Mouse (Mus musculus) layer of hippocampus, adult 8-10 months (tissue): ENCODE measurements around the gene Ncaph2. TPM values are rescaled to one million over a fixed set of nuclear protein-coding genes. Genes with fewer than 3 reads are reported as not detected.

Experiments used
- DNase-seq, 2 experiments: peaks; one replicate each; pipeline ENCODE4 v3.0.0; 2022; ENCODE audit warnings: low spot score in 2 of 2
- total RNA-seq, 4 experiments: library from RNA; stranded (reverse); gene quantifications; 2 replicates each; pipeline ENCODE4 v1.2.4; 2022

The Ncaph2 gene
- 100 to 1,000 TPM in 2 of 4 experiments, 10 to 100 TPM in 2; 92.2 to 107 (median 97.7) TPM for total RNA-seq

DNA sequence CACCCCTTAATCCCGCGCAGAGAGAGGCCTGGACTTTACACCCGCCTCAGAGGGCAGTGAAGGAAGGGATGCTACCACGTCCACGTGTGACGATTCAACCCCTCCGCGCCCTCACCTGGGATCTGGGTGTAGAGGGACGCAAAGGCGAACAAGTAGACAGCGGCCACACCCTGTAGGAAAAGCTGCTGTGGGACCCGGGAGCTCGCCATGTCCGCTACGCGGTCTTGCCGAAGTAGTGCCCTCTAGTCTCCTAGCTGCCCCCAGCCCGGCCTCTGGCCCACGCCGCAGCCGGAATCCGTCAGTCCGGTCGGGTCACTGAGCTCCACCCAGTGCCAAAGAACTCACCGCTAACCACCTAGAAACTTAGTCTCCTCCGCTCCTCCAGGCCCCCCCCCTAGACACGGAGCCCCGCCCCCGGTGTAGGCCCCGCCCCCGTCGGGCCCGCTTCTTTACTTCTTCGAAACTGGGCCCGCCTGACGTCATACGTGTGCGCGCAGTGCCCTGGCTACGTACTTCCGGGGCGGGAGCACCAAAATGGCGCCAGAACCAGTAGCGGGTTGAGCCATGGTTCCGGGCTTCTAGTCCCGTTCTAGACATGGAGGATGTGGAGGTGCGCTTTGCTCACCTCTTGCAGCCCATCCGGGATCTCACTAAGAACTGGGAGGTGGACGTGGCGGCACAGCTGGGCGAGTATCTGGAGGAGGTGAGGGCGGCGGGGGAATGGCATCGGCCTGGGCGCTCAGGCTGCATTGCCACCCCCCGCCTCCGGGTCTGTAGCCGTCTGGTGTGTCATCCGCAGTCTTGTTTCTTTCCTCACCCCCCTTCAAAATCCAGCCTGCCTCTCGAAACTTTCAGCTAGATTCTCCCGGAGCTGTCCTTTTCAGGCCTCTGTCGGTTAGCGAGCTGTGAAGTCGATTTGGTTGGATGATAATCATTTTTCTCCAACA, at the start of gene Ncaph2, which contains the start of gene Lmf2:
Gene Ncaph2, plus strand, starts transcription at position 479 of the 947 bp plus-strand sequence.
Gene Lmf2, minus strand, starts transcription at position 419 of the 947 bp plus-strand sequence.
- DNase-seq = peak; percentile 93

DNA sequence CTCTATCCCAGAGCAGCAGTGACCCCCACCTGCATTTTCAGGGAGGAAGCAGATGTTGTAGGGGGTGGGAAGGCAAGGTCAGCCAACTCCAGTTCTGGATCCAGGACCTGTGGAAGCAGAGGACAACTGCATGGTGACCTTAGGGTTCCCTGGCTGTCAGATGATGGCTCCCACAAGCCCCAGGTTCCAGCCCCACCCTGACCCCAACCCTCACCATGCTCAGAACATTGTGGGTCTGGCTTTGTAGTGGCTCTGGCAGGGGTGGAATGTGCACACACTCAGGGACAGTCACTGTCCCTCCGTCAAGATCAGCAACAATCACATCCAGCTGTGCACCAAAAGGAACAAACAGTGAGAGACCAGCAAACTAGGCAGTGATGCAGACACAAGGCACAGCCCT, 49.6 kb upstream of the Ncaph2 start:
- no peak for DNase-seq

DNA sequence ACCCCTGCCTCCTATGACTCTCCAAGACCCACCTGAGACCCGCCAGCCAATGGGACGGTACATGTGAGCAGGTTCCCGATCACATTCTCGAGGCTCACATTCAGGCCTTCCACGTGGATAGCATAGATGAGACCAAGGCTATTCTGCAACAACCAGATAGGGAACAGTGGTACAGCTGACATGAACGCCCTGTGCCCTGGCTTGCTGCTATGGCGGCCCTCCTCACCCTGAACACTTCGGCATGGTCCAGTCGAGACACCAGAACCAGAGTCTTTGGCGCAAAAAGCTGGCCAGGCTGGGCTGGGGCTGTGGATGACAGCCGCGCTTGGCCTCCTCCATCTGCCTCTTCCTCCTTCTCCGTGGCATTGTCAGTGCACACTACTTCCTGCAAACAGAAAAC, 48.1 kb upstream of the Ncaph2 start:
- peak in 1 of 2 experiments; percentile 8 for DNase-seq

DNA sequence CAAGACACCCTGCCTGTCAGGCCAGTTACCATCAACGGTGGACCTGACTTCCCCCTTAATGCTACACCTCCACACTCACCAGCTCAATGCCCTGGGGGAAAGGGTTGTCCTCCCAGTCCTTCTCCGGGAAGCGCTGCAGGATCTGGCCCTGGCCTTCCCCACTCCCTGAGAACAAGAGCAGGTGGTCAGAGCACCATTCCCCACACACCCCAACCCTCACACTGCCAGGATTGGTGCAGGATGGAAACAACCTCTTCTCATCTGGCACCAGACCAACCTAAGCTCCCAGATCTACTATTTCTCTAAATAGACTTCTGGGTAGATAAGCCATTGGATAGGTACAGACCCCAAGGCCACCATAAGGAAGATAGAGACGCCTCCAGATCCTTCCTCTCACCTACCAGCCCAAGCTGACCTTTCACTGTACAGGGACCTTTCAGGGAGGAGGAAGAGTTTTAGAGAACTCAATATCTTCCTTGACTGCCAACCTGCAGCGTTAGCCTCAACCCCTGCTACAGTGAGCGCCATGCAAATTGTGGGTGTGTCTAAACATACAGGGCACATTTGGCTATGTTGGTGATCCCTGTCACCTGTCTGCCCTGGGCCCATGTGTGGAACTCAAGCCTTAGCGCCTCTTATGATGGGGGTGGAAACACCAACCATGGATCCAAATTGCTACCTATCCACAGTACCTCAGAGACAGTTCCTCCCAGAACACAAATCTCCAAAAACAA, 46.9 kb upstream of the Ncaph2 start:
- DNase-seq = peak in 1 of 2 experiments; percentile 29

DNA sequence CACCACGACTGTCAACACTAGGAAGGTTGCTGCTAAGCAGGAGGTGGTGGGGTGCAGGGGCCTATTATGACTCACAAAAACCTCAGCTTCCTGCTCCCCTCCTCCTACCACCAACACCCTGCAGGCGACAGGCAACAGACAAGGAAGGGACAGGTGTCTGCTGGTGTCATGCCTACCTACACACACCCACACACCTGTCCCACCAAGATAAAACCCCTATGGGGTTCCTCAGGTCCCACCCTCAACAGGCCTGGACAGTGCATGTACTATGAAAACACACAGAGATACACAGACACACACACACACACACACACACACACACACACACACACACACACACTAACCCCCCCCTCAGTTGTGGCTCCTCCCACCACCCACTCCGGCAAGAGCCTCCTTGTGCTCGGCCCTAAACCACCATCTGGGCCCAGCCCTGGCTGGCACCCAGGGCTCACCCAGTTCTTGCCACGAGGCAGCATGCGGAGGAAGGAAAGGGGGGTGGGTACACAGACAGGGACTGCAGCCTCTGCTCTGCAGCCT, 45.5 kb upstream of the Ncaph2 start:
- DNase-seq = peak; percentile 74 to 76

DNA sequence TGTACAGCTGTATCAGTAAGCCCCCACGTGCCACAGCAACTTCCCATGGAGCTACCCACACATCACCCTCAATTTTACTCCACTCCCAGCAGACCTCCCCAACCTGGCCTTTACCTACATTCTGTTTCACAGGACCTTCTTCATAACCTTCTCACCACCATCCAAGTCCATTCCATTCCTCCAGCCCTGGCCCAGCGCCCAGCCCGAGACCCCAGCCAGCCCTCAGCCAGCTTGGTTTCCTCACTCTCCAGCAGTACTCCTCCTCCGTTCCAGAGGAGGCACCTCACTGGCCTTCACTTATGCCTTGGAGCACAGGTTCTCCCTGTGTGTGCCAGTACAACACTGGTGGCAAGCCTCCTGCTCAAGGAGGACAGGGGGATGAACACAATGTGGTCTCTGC, 42.2 kb upstream of the Ncaph2 start:
- DNase-seq = no peak

DNA sequence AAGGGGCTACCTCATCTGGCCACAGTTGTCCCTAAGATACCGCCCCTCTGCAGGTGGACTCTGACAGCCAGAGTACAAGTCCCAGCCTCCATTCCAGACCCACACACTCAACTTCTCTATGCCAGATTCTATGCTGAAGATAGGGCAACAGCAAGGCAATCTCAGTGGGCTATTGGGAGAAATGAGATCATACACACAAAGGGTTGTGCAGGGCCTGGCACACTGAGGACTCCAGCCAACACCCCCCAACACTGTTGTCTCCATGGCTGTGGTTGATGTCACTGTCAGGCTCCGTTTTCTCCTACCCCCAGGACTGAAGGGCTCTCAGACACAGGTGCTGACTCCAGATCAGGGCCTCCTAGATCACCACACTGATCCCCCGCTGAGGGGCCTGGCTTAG, 41.4 kb upstream of the Ncaph2 start:
- DNase-seq = no peak

DNA sequence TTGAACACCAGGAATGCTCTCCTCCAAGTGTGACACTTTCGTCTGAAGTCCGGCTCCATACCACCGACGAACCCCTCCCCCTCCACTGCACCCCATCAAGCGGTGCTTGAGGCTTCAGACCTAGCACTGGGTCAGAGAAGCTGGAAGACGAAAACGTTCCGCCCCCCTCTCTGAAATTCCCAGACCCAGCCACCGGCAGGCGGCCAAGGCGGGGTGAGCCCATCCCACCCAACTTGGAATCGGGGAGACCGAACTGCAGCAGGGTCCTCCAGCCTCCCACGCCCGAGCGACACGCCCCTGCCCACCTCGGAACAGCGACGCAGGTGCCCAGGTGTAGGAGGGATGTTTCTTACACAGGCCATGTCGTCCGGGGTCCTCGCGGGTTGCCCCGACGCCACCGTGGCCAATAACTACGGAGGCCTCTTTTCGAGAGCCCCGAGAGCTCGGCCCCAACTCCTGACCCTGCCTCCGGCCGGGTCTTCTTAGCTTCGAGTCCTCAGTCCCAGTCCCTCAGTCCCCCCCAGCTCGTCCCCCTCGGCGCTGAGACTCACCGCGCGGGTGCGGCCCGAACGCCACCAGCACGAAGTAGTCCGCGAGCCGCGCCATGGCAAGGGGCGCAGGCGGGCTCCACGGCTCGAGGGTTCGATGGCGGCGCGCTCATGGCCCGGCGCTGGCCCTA, 40.9 kb upstream of the Ncaph2 start:
- no peak for DNase-seq

DNA sequence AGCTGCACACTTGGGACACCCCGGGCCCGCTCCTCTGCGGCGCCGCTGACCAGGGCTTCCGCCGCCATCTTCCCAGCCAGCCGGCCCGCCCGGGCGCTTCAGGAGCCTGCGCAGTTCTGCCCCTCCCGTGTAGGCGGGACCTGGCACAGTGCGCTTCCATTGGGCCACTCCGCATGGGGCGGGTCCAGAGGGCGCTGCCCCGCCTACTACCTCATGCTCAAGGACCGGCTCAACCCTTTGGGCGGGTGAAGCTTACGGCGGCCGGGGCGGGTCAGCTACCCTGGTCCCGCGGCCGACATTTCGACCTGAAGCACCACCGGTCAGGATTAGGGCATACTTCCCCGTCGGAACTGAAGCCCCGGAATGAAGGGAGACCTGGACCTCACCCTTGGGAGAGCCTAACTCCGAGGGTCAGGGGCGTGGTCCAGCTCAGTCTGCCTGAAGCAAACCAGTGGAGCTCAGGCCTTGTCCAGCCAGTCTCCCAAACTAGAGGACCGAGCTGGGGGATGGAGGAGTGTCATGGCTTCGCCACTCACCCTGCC, 40.3 kb upstream of the Ncaph2 start, which contains the start of gene Sbf1:
Gene Sbf1, minus strand, starts transcription at position 122 of the 542 bp plus-strand sequence.
- peak; percentile 96 to 98 for DNase-seq

DNA sequence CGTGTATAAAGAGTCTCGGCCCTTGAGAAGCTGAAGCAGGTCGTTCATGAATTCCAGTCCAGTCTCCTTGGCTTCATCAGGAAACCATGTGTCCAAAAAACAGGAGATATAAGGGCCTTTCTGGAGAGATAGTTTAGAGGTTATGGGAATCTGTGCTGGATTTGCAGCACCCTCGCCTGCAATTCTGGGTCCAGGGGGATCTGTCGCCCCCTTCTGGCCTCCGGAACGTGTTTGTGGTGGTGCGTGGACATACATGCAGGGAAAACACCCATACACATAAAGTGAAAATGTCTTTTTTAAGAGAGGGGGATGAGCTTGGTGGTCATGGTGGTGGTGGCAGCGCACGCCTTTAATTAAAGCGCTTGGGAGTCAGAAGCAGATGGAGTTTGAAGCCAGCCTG, 39.4 kb upstream of the Ncaph2 start:
- DNase-seq = no peak

DNA sequence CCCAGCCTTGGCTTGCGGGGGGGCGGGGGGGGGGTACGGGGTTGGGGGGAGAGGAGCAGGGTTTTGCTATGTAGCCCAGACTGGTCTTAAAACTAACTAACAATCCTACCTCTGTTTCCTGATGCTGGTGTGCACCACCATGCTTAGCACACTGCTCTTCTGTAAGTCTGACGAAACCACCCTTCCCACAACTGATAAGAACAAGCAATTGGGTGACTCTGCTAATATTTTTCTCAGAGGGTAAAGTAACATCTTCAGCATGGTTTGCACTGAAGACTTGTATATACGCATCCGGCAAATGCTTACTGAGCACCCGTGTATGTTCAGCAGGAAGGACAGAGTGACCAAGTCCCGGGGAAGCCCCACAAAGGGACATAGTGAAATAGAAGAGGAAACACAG, 34.3 kb upstream of the Ncaph2 start:
- DNase-seq = no peak

DNA sequence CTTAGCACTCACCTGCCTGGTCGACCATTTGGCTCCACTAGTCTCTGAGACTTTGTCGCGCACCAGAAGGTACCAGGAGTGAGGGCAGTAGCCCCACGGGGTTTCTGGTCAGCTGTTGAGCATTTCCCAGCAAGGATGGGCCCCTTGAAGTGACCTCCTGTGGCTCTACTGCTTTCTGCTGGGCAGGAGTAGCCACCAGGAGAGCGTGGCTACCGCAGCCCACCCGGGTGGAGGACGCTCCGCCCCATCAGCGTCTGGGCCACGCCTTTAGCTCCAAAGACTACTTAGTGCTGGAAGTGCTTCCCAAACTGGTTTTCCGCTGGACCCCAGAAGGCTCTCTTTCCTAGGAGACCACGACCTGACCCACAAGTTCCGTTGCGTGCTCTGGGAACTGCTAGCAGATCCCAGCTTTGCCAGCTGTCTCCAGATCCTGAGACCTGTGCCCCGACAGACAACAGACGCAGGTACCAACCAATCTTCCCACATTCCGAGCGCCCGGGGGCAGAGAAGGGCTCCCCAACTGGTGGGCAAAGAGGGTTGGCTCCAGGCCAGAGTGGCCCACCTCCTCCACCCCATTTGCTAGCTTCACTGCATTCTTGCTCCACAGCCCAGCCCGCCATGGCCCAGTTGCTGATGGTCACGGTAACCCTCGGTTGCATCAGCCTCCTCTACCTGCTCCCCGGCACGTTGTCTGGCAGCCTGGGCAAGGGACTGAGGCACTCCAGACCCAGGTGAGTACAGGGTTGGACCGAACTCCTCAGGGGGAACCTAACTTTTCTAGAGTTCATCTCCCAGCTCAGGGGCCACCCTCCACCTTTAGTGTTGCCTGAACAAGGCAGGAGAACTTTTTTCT, 32.6 kb upstream of the Ncaph2 start, which contains the start of gene Adm2:
Gene Adm2, plus strand, starts transcription at position 51 of the 853 bp plus-strand sequence.
- DNase-seq = no peak

DNA sequence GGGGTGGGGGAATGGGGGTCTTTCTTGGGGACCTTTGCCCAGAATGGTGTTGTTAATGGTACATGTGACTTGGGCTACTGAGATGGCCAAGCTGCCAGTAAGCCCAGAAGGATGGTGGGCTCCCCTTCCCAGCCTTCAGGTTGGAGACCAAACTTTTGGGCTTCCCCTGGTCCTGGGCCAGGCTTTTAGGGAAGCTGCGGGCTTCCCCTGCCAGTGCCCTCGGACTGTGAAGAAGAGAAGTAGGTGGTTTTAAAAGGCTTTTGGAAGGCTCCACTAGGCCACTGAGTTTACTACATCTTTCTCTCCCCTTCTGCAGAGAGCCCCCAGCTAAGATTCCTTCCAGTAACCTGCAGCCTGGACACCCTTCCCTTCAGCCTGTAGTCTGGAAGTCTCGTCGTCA, 31.9 kb upstream of the Ncaph2 start:
- no peak for DNase-seq

DNA sequence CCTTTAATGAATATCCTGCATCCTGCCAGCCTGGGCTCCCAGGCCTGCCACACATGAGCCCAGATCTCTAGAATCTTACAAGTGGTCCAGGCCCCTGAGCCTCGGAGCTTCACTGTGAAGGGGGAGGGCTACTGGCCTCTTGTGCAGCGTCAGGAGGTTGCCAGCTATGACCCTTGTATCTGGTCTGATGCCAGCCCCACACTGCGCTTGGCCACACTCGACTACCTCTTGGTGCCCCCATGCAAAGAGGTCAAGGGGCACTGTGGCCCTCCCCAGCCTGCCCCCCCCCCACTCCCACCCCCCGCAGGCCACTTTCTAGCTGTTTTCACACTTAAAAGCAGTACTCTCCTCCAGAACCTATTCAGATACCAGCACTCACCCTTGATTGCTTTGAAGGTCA, 29.1 kb upstream of the Ncaph2 start:
- no peak for DNase-seq

DNA sequence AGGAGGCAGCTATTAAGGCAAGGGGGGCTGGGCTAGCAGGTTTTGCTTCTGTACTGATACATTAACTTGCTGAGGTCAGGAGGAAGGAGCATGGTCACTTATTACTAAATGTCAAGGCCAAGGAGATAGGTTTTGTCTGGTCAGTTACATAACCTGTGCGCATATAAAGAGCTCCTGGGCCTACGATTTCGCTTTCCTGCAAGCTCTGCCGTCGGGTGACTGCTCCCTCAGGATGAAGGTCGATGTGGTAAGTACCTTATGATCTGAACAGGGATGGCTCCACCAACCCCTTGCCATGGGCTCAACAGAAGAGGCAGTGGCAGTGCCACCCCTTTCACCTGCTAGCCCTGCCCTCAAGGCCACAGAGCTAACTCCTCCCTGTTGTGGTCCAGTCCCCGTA, 21.2 kb upstream of the Ncaph2 start, which contains the start of gene Miox:
Gene Miox, plus strand, starts transcription at position 128 of the 400 bp plus-strand sequence.
- no peak for DNase-seq

DNA sequence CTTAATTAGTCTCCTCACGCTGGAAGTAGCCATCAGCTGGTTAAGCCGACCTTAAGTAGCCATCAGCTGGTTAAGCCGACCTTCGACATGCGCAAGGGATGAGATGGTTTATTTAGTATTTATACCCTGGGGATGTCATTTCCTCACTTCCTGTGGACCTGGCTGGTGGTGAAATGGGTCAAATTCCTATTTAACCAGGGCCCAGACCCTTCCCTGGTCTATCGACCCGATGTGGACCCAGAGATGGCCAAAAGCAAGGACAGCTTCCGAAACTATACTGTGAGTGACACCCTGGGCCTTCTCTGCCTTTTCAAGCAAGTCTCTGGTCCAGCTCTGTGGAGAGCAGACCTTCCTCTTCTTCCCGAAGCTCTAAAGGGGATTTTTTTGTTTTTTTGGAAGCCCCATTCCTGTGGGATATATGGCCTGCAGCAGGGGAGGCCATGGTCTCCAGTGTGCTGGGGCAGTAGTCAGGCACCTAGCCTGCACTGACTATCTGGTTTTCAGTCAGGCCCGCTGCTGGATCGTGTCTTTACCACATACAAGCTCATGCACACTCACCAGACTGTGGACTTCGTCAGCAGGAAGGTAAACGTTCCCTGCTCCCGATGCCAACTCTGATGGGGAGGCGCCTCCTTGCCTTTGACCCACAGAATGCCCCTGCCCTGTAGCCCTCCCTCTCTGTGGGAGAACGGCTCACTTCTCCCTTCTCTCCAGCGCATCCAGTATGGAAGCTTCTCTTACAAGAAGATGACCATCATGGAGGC, 20.6 kb upstream of the Ncaph2 start:
- DNase-seq = no peak

DNA sequence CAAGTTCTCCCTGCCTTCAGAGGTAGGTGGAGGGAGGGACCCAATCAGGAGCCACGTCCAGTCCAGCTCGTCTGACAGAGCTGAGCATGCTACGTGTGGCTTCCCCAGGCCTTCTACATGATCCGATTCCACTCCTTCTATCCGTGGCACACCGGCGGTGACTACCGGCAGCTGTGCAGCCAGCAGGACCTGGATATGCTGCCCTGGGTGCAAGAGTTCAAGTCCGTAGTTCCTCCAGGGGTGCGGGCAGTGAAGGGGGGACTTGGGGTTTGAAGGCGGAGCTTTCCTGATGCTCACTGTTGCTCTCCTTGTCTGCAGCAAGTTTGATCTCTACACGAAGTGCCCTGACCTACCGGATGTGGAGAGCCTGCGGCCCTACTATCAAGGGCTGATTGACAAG, 19.1 kb upstream of the Ncaph2 start:
- DNase-seq = no peak

DNA sequence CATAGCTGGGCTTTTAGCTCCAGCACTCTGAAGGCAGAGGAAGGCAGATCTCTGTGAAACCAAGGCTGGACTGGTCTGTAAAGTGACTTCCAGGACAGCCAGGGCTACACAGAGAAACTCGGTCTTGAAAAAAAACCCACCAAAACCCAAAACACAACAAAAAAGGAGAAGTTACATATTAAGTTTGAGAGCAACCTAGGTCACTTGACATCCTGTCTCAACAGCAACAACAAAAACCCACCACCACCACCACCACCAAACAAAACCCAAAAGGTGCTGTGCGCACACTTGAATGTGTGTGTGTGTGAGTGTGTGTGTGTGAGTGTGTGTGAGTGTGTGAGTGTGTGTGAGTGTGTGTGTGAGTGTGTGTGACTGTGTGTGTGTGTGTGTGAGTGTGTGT, 15.8 kb upstream of the Ncaph2 start:
- DNase-seq = no peak

DNA sequence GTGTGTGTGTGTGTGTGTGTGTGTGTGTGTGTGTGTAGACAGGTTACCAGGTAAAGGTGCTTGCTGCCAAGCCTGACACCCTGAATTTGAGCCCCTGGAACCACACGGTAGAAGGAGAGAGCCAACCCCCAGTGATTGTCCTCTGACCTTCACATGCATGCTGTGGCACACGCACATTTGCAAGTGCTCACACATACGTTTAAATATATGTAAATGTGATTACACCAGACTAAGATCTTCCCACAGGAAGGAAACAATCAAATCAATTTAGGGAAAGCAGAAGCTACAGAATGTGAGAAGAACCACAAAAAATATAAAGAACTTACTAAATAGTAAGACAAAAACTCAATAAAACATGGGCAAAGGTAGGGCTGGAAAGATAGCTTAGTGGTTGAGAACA, 15.4 kb upstream of the Ncaph2 start:
- no peak for DNase-seq
